Mouse (Mus musculus) heart, postnatal 36 days (tissue): ENCODE results near the gene Serac1. TPM values are rescaled to one million over a fixed set of nuclear protein-coding genes. Genes with fewer than 3 reads are reported as not detected.

Experiments used
- DNase-seq, 2 experiments: peaks; one replicate each; pipeline ENCODE4 v3.0.0; 2021 to 2022
- intact Hi-C: fragments of 180-260 bp; cut with DNase I; formaldehyde crosslinking; loops from one replicate; pipeline ENCODE4 v1.15.1; 2025
- total RNA-seq, 2 experiments: library from RNA; stranded (reverse); gene quantifications; 2 replicates each; pipeline ENCODE4 v1.2.3; 2021

Serac1 gene
- total RNA-seq, 2 experiments from 2014 or later: 6.3 to 7.4 TPM

DNA sequence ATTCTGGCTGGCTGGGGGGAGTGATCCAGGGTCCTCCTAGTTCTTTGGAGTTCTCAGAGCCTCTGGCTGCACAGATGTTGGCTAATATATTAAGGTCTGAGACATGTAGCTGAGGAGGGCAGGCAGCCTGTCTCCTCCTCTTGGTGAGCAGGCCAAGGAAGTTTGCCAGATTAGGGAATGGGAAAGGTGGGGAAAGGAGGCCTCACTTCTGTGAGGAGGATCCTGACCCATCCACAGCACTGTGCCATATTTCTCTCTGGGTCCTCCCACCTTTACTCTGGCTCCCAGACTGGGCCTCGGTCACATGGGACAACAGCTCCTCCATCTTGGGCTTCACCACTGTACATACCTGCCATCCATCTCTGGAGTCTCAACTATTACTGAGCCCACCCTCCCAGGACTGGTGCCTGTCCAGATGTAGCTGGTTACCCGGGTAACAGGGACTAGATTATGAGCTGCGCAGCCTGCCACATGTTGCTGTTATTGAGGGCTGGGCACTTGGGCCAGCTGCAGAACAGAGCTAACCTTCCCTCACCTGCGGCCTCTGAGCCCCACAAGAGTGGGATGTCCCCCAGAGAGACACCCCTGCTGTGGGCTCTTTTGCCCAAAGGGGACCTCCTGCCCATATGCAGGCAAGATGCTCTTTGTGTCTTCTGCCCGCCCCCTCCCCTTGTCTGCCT lies 72.3 kb downstream of the Serac1 start:
- intact Hi-C loops: no loop called here
- DNase-seq: no peak

DNA sequence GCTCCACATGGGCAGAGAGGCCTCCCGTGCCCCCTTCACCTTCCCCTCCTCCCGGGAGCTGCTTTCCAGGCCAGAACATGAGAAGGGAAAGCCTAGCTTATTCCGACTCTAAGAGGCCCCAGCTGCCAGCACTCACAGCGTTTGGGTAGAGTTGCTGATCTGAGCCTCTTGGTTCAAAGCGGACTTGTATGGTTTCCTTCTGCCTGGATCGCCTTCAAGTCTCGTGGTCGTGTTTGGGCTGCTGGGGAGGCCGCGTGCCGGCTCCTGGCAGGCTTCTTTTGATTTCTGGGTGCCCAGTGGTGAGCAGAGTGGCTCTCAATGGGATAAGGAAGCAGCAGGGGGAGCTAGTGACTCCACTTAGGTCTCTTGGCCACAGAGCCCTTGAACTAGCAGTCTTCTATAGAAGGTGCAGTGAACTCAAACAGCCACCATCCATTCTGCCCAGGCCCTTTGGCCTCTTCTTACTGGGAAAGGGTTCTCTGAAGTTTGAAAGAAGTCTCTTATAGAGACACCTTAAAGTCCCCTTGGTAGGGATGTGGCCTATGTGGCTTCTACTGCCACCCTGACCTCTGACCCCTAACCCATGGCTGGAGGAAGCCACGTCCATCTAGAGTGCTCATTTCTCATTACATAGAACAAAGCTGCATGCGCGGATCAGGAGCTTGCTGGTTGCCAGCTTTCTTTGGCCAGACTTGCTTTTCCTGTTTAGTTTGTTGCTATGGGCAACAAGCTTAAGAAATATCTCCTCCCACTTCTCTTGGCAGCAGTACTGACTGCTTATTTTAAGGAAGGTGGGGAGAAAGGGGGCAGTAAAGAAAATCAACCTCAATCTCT lies 73.7 kb downstream of the Serac1 start:
- peak; percentile 70 to 75 for DNase-seq
- intact Hi-C loops: no loop called here

DNA sequence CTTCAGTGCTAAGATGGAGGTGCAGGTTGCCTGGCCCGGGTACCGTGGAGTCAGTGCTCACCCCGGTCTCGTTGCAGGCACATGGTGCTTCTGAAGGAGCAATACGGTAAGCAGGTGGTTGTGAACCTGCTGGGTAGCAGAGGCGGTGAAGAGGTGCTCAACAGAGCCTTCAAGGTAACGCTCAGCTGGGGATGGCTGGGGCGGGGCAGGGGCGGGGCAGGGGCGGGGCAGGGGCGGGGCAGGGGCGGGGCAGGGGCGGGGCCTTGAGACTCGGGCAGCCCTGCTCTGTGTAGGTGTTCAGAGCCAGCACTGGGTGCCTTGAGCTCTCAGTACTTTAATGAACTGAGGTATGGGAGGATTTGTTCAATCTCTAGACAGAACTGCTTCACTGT lies 74.3 kb downstream of the Serac1 start:
- intact Hi-C loops: no loop called here
- DNase-seq: no peak

DNA sequence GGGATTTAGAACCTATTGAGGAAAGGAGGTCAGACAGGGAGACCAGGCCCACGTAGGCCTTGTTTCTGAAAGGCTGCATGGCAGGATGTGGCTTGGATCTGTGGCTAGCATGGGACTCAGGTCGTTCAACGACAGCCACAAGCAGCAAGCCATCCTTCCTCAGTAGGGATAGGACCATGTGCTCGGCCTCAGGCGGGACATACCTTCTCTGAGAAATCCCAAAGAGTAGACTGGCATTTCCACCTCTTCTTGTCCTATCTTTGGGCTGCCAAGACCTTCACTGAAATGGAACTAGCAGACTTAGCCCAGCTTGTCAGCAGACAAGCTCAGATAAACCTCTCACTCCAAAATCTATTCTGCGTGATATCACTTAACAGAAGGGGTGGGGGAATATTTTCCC lies 75.9 kb downstream of the Serac1 start:
- DNase-seq: no peak
- intact Hi-C loops: no loop called here

DNA sequence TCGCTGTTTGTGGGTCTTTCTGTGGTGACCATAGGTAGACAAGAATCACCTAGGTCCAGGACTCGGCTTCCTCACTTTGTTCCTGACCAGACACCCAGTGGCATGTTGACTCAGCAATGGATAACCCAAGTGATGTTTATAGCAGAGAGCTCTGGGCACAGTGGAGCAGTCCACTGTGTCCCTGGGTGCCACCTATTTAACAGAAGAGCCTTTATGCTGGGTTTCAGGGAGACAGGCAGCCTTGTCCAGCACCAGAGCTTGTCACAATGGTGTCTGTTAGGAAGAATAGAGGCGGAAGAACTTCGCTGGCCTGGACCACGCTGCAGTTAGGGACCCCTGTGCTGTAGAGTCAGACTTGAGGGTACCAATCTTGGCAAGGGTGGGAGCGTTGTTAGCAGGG lies 77.0 kb downstream of the Serac1 start:
- intact Hi-C loops: no loop called here
- DNase-seq: no peak

DNA sequence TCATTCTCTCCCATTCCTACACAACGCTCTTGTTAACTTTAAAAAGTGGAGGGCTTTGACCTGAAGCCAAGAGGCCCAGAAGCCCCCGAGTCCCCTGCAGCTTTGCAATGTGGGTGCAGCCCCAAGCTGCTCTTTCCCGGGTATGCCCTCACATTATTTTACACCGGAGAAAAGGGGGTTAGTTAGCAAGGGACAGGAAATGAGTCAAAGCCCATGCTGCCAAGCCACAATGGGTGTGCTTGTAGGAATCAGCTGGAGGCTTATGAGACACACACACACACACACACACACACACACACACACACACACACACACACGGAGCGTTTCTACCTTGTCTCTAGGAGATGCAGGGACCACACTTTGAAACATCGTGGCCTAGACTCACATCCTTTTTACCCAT lies 77.7 kb downstream of the Serac1 start:
- DNase-seq: no peak

DNA sequence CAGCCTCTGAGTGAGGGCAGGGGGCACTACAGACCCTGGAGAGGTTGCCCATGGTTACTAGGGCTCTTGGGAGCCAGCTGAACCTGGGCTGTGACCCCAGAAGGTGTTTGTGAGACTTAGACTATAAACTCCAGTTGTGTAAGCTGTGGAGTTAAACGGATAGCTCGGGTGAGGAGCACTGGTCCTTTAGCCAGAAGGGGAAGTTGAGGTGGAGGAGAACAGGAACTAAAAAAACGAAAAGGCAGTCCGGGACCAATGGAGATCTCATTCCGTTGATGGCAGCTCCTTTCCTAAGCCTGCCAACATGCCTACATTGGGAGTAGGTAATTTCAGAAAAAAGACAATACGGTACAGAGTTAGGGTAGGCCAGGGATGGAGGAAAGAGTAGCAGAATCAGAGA lies 78.2 kb downstream of the Serac1 start:
- intact Hi-C loops: no loop called here
- DNase-seq: no peak

More for the DNA sequence above, 77.7 kb downstream of the Serac1 start:
- intact Hi-C loops: no loop called here

DNA sequence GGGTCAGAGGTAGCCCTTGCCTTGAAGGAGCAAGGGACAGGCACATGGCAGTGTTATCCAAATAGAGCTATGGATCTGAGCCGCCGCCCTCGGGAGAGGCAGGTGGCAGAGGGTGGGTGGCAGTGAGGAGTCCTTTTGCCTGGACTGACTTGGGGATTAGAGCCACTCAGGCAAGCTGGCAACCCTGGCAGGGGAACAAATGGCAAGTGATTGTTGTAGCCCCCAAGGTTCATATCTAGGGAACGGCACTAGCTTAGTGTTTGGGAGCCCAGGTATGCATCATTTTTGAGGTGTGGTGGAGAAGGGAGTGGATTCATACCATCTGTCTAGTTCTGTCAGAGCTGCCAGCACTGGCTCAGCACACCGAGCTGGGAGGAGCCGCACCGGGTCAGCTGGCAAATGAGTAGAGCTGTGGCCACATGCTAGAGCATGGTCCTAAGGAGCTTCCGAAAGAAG lies 78.6 kb downstream of the Serac1 start:
- intact Hi-C loops: no loop called here
- DNase-seq: no peak

DNA sequence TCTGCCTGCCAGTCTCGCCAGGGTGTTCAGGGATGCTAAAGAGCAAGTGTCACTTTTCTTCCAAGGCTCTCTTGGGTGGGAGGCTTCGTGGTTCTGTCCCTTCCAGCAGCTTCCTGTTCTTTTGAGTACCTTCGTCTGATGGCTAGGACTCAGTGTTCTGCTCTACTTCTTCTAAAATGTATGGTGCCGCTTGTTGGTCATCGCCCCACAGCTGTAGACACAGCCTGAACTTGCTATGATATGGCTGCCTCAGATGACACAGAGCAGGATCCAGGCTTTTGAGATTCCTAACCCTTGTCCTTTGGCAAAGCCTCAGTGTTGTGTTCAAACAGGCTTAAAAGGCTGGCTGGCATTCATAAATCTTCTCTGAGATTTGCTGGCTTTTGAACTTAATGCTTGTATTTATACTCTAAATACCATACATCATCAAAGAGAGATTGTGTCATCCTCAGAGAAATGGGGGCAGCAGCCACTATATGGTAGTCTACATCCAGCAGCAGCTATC lies 80.5 kb downstream of the Serac1 start:
- no peak for DNase-seq
- intact Hi-C loops: no loop called here

DNA sequence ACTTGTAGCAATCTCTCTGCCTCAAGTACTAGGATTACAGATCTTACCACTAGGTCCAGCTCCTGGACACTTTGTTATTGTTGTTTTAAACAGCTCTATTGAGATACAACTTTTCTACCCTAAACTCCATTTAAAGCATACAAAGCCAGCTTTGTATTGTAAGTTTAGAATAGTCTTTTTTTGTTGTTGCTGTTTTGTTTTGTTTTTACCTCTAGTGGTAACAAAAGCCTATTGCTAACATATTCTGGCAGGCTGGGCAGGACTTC lies 81.4 kb downstream of the Serac1 start:
- DNase-seq: no peak
- intact Hi-C loops: no loop called here

DNA sequence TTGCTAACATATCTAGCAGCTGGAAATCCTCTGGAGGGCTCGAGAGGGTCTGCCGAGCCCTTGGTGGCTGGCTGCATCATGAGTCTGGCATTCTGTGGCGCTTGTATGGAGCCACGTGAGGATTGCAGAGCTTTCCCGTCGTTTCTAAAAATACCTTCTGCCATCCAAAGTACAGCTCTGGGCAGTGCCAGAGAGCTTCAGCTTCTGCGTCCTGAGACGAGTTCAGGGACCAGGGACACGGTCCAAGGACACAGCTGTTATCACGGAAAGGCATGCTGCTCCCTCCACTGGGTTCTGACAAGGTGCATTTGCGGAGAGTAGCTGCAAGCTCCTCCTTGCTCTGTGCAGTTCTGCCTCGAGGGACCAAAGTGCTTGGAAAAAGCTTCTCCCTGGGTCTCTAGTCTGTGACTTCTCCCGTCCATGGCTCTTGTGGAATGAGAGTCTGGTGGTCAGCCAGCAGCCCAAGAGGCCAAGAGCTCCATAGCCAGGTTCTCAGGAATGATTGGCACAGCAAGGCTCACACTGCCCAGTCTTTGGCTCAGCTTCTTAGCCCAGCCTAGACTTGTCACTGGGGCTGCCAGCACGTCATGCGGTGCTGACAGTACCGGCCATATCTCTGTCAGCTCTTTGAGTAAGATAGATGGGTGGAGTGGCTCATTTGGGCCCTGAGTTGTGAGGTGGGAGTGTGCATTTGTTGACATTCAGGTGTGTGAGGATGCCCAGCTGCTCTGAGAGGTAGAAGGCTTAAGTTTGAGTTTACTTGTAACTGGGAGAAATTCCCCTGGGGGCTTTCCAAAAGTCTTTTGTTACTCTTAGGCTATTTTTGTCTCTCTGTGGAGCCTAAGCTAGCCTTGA lies 81.9 kb downstream of the Serac1 start:
- intact Hi-C loops: loop anchor here (2.0 kb wide), 1 partner anchor 15 kb away; no protein-coding TSS in a partner anchor
- DNase-seq: peak; percentile 68 to 80

DNA sequence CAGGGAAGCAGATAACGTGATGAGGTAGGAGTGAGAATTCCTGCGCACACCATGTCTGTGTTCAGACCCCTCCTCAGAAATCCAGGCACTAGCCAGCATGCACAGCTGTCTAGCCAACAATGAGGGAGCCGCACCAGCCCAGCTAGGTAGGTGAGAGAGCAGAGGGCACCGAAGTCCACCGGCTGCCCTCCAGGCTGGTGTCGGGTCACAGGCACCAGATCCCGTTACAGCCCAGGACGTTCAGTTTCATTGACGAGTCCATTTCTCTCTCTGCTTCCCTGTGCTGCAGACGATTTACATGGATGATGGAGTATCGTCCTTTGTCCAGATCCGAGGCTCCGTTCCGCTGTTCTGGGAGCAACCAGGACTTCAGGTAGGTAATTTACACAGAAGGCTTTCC lies 83.0 kb downstream of the Serac1 start:
- intact Hi-C loops: loop anchor here (2.0 kb wide), 1 partner anchor 14 kb away; no protein-coding TSS in a partner anchor

DNA sequence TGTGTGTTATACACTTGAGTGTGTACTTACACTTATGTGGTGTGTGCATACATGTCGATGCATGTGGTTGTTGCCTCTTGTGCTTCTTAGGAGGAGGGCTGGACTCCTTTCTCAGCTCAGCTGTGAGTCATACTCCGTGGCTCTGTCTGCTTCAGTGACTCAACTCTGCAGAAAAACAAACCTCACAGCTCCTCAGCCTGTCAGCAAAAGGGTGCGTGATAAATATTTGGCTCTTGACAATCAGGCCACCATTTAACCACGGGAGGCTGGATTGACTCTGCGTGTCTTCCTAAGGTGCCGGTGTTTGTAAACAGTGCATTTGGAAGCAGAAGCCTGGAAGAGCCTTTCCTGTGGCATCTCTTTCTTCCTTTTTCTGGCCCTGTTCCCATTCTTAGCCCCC lies 84.9 kb downstream of the Serac1 start:
- no peak for DNase-seq

More for the DNA sequence above, 83.0 kb downstream of the Serac1 start:
- DNase-seq: no peak

DNA sequence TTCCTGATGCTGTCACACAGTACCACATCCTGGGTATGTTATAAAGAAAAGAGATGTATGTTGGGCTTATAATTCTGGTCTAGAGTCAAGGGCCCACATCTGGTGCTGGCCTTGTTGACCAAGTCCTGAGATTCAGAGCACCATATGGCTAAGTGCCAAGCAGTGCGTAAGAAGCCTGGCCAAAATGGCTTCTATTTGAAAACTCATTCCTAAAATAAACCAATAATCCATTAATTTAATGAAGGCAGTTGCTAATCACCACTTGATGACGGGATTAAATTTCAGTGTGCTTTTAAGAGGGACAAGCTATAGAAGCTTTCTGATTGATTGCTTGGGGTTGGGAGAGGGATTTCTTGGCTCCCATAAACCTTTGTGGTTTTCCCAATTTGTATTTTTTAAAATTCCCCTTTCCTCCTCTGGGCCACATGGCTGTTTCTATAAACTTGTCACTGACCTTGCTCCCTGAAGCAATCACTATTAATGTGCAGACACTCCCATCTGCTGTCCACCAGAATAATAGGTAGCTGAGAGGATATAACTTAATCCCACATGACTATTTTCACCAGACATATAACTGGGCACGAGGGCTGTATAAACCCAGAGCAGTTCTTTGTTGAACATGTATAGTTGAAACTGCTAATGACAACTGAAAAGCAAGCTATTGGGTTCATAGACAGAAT lies 85.8 kb downstream of the Serac1 start:
- DNase-seq: no peak
- intact Hi-C loops: no loop called here

More for the DNA sequence above, 84.9 kb downstream of the Serac1 start:
- intact Hi-C loops: no loop called here

DNA sequence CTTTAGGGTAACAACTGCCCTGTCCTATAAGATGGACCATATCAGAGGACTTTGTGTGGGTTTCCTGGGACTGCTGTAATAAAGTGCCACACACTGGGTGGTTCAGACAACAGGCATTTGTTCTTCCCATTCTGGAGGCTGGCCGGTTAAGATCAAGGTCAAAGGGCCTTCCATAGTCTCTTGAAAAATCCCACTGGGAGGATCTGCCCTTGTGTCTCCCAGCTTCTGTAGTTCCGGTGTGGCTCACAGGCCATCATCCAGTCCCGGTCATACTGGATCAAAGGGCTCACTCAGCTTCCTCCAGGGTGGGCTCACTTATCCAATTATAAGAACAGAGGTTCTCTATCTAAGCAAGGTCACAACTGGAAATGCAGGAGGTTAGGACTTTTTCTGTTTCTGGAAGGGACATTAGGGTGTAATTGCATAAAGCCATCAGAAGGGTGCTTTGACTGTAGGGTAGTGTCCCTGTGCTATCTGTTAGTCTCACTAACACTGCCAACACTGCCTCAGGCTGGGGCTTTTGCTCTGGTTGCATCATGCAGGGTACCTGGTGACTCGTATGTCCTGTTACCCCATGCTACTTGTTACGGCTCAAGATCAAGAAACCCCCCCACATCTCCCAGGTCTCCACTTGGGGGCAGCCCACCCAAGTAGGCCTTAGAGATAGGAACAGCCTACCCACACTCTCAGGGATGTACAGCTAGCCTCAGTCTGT lies 86.5 kb downstream of the Serac1 start:
- no peak for DNase-seq
- intact Hi-C loops: no loop called here

Other genes with a start within 250 kb of the Serac1 start
- gene Snx9, start 238.4 kb downstream of the Serac1 start, total RNA-seq: 10 to 100 TPM; 31.0 to 32.6 TPM
- 10 to 100 TPM; 55.5 to 57.9 TPM for gene Synj2, start 138.5 kb downstream of the Serac1 start, total RNA-seq
- 10 to 100 TPM; 64.9 to 70.5 TPM for gene Gtf2h5, start within 50 bp of the Serac1 start, total RNA-seq
- 100 to 1,000 TPM; 105 to 115 TPM for gene Tulp4, start 26.7 kb upstream of the Serac1 start, total RNA-seq
- 1 to 10 TPM; 8.9 to 9.7 TPM for gene Tmem181a, start 177.1 kb upstream of the Serac1 start, total RNA-seq
- 1 to 10 TPM; 1.2 TPM for gene Dynlt1a, start 237.8 kb upstream of the Serac1 start, total RNA-seq